Mouse (Mus musculus): ENCODE measurements around the gene Cers5. TPM values are rescaled to one million over a fixed set of nuclear protein-coding genes. Genes with fewer than 3 reads are reported as not detected.

The Cers5 gene
- total RNA-seq, 2 experiments from 2014 or later, result 7.6 to 19.7 TPM

- ATAC-seq (replicated peaks; ENCODE audit: low FRiP score, poor library complexity, severe bottlenecking), result peak; percentile 75
Observed at GRCm38 (mm10) chr15:99688712-99689111, 84.0 kb downstream of the Cers5 start.

Other genes with a start within 250 kb of the Cers5 start
- gene Faim2, start 244.7 kb downstream of the Cers5 start, total RNA-seq (2015; ENCODE audit: low replicate concordance), result not detected in 2 replicates
- 0.38 TPM in 1 of 2 replicates, not detected in the other for gene Faim2, start 244.7 kb downstream of the Cers5 start, total RNA-seq (2017; ENCODE audit: low replicate concordance)
- gene Aqp2, start 193.8 kb downstream of the Cers5 start, total RNA-seq (2015; ENCODE audit: low replicate concordance), result not detected in 2 replicates
- gene Aqp2, start 193.8 kb downstream of the Cers5 start, total RNA-seq (2017; ENCODE audit: low replicate concordance), result not detected in 2 replicates
- not detected in 2 replicates for gene Aqp5, start 182.1 kb downstream of the Cers5 start, total RNA-seq (2015; ENCODE audit: low replicate concordance)
- gene Aqp5, start 182.1 kb downstream of the Cers5 start, total RNA-seq (2017; ENCODE audit: low replicate concordance), result not detected in 2 replicates
- gene Aqp6, start 171.5 kb downstream of the Cers5 start, total RNA-seq (2015; ENCODE audit: low replicate concordance), result not detected in 2 replicates
- gene Aqp6, start 171.5 kb downstream of the Cers5 start, total RNA-seq (2017; ENCODE audit: low replicate concordance), result not detected in 2 replicates
- 248 and 272 TPM in 2 replicates for gene Racgap1, start 121.2 kb downstream of the Cers5 start, total RNA-seq (2015; ENCODE audit: low replicate concordance)
- 292 and 327 TPM in 2 replicates for gene Racgap1, start 121.2 kb downstream of the Cers5 start, total RNA-seq (2017; ENCODE audit: low replicate concordance)
- gene Asic1, start 102.5 kb downstream of the Cers5 start, total RNA-seq (2015; ENCODE audit: low replicate concordance), result not detected in 2 replicates
- gene Asic1, start 102.5 kb downstream of the Cers5 start, total RNA-seq (2017; ENCODE audit: low replicate concordance), result not detected in 2 replicates
- gene Smarcd1, start 70.8 kb downstream of the Cers5 start, total RNA-seq (2015; ENCODE audit: low replicate concordance), result 15.5 and 18.0 TPM in 2 replicates
- gene Smarcd1, start 70.8 kb downstream of the Cers5 start, total RNA-seq (2017; ENCODE audit: low replicate concordance), result 5.3 and 9.7 TPM in 2 replicates
- not detected in 2 replicates for gene Gm17349, start 67.4 kb downstream of the Cers5 start, total RNA-seq (2015; ENCODE audit: low replicate concordance)
- gene Gm17349, start 67.4 kb downstream of the Cers5 start, total RNA-seq (2017; ENCODE audit: low replicate concordance), result not detected in 2 replicates
- 2.1 and 2.9 TPM in 2 replicates for gene Gpd1, start 55.4 kb downstream of the Cers5 start, total RNA-seq (2015; ENCODE audit: low replicate concordance)
- 5.4 and 8.2 TPM in 2 replicates for gene Gpd1, start 55.4 kb downstream of the Cers5 start, total RNA-seq (2017; ENCODE audit: low replicate concordance)
- 11.3 and 15.5 TPM in 2 replicates for gene Cox14, start 47.3 kb downstream of the Cers5 start, total RNA-seq (2015; ENCODE audit: low replicate concordance)
- gene Cox14, start 47.3 kb downstream of the Cers5 start, total RNA-seq (2017; ENCODE audit: low replicate concordance), result 7.1 and 17.1 TPM in 2 replicates
- gene Lima1, start 102.6 kb upstream of the Cers5 start, total RNA-seq (2015; ENCODE audit: low replicate concordance), result 3.2 and 6.7 TPM in 2 replicates
- gene Lima1, start 102.6 kb upstream of the Cers5 start, total RNA-seq (2017; ENCODE audit: low replicate concordance), result 2.1 and 5.3 TPM in 2 replicates
- gene Fam186a, start 194.2 kb upstream of the Cers5 start, total RNA-seq (2015; ENCODE audit: low replicate concordance), result not detected in 2 replicates
- gene Fam186a, start 194.2 kb upstream of the Cers5 start, total RNA-seq (2017; ENCODE audit: low replicate concordance), result not detected in 2 replicates
- 28.5 and 40.7 TPM in 2 replicates for gene Larp4, start 197.2 kb upstream of the Cers5 start, total RNA-seq (2015; ENCODE audit: low replicate concordance)
- gene Larp4, start 197.2 kb upstream of the Cers5 start, total RNA-seq (2017; ENCODE audit: low replicate concordance), result 13.3 and 22.2 TPM in 2 replicates

Measured in erythroid progenitor cell, adult 5-6 weeks (primary cell).